Mouse (Mus musculus): Measurements from ENCODE around the gene Stat6.

GRCm38 (mm10) chr10:127594405-127594804 lies 48.4 kb upstream of the Stat6 start:
- TF ChIP-seq CTCF (IDR thresholded peaks at IDR 0.05; ENCODE audit: insufficient read depth, low read length) (no peak), POLR2A (IDR thresholded peaks at IDR 0.05; ENCODE audit: borderline replicate concordance, extremely low read depth, low read depth, low read length) (no peak)

Data from lung, adult 2 months (tissue).